9 mouse cellular contexts compared by ENCODE assay signal in genomic region chr6:88197313-88198069, GRCm38 (mm10). TPM values are rescaled to one million over a fixed set of nuclear protein-coding genes. Genes with fewer than 3 reads are reported as not detected.
A peak's percentile ranks its signal among the peaks of the same experiment; 100 is the strongest.
DNase-seq lines count a peak whose midpoint lies in the region; ATAC-seq and TF ChIP-seq lines count a peak whose summit lies in the region.
"Had no signal": no experiment of that assay in that cellular context is flagged by ENCODE, and none has a peak within 500 bp of the region (broad histone marks: within the 10 kb centered on the region; RNA-seq: fewer than 3 reads in every experiment).

No protein-coding gene starts in this region.

- ATAC-seq in granulocyte monocyte progenitor cell, adult 5-6 weeks (replicated peaks; ENCODE audit: poor library complexity, severe bottlenecking): 0 out of 2 replicates have a peak, but pooled peaks have one; percentile 7

- H3K4me1 ChIP-seq in kidney, adult 2 months (ENCODE audit: control insufficient read depth, insufficient read depth, low read length): no peaks in the 10 kb centered on the region

- 0 out of 2 replicates have a peak overlapping the region, but pooled peaks have one; percentile 28 for H3K27ac ChIP-seq in kidney, adult 2 months (ENCODE audit: insufficient read depth, low read depth, low read length)

- no peak for TF ChIP-seq CTCF in kidney, adult 2 months (conservative IDR thresholded peaks at IDR 0.05; ENCODE audit: insufficient read depth, insufficient read length, low read depth, low read length)

- 5% methylated on average over 39 of the region's 39 CpGs for WGBS in kidney, adult 2 months

- DNase-seq in kidney, adult 11 months: peak; percentile 34
- DNase-seq in kidney, adult 8-10 months: no peak
- peak; percentile 63 for DNase-seq in kidney, adult 2 months
- DNase-seq in lung, postnatal 25 days (ENCODE audit: low spot score): peak; percentile 72
- DNase-seq in layer of hippocampus, postnatal 25 days (ENCODE audit: extremely low spot score in 1 of 2, low spot score in 1 of 2): no peak
- no peak for DNase-seq in thymus, adult 18-20 months
- no peak for DNase-seq in c-Kit-positive CD71-positive TER-119-positive erythroid progenitor cells, embryonic 14.5 days (ENCODE audit: low spot score)

- TF ChIP-seq POLR2A in kidney, adult 2 months (IDR thresholded peaks at IDR 0.05; ENCODE audit: low read depth, low read length): no peak

- peaks cover 2% of the 10 kb centered on the region; the same call in 1 of the 2 replicates for H3K27me3 ChIP-seq in kidney, adult 2 months (replicated peaks; ENCODE audit: control insufficient read depth, insufficient read depth, low read length)

- H3K36me3 ChIP-seq in kidney, adult 2 months (ENCODE audit: control insufficient read depth, insufficient read depth, low read length): no peaks in the 10 kb centered on the region

- peak overlapping the region; percentile 53 for H3K4me3 ChIP-seq in kidney, adult 2 months (ENCODE audit: insufficient read depth, low read depth, low read length)

RNA-seq across cellular contexts. Expression of gene Gata2, which starts 3.8 kb away (rescaled TPM):
- 21.0 and 27.1 TPM in 2 replicates for total RNA-seq in granulocyte monocyte progenitor cell, adult 5-6 weeks (2014; fragmentation: Nextera tagmentation)
- total RNA-seq in granulocyte monocyte progenitor cell, adult 5-6 weeks (2017): 3.2 and 6.4 TPM in 2 replicates
- 36.9 and 37.4 TPM in 2 replicates for polyA plus RNA-seq in kidney, adult 2 months (2012; rRNA removed)
- total RNA-seq in layer of hippocampus, postnatal 25 days (2021): 1 to 10 TPM; 4.7 to 6.2 TPM

RNA-seq across cellular contexts. Expression of gene Dnajb8, which starts 24.6 kb away (rescaled TPM):
- total RNA-seq in granulocyte monocyte progenitor cell, adult 5-6 weeks (2014; fragmentation: Nextera tagmentation): not detected in 2 replicates
- total RNA-seq in granulocyte monocyte progenitor cell, adult 5-6 weeks (2017): not detected in 2 replicates
- 0.10 TPM in 1 of 2 replicates, not detected in the other for polyA plus RNA-seq in kidney, adult 2 months (2012; rRNA removed)
- total RNA-seq in layer of hippocampus, postnatal 25 days (2021): not detected
- total RNA-seq: MEL had no signal

Comparison
In these comparisons a context has a peak if more than half of its experiments do, and no peak if none do; other contexts are left out.
1. DNase-seq: peak in kidney, adult 11 months (single experiment), kidney, adult 2 months (single experiment) and lung, postnatal 25 days (single experiment); none in kidney, adult 8-10 months (0 of 2), layer of hippocampus, postnatal 25 days (0 of 2), thymus, adult 18-20 months (0 of 2) and c-Kit-positive CD71-positive TER-119-positive erythroid progenitor cells, embryonic 14.5 days (single experiment).